Mouse (Mus musculus): ENCODE results near the gene Gipc3. TPM values are rescaled to one million over a fixed set of nuclear protein-coding genes. Genes with fewer than 3 reads are reported as not detected.
A peak's percentile ranks its signal among the peaks of the same experiment; 100 is the strongest.

The Gipc3 gene
- polyA plus RNA-seq, 1 experiment from 2014 or later, result not detected

GRCm38 (mm10) chr10:81385603-81386306 lies 42.7 kb upstream of the Gipc3 start:
- H3K4me1 ChIP-seq (ENCODE audit: control insufficient read depth, insufficient read depth, low read length), result peaks cover 7% of the 10 kb centered on the region
- WGBS, result 83% methylated on average over 22 of the region's 22 CpGs
- peaks cover 36% of the 10 kb centered on the region for H3K36me3 ChIP-seq (ENCODE audit: control insufficient read depth, insufficient read depth, low read length)
- H3K27me3 ChIP-seq (replicated peaks; ENCODE audit: control insufficient read depth, insufficient read depth, low read length), result no peaks in the 10 kb centered on the region
- no peaks in the 10 kb centered on the region for H3K9me3 ChIP-seq (replicated peaks; ENCODE audit: control insufficient read depth, low read length)
- DNase-seq (ENCODE audit: low spot score) (no peak), ATAC-seq (no peak)
- peak overlapping the region; percentile 79 for H3K4me2 ChIP-seq (ENCODE audit: low read length)
- H3K4me3 ChIP-seq (ENCODE audit: low read depth, low read length), result no peak overlapping the region; the same call in 1 of the 2 replicates
- H3K9ac ChIP-seq (ENCODE audit: low read length), result 0 out of 2 replicates have a peak overlapping the region, but pooled peaks have one; percentile 77
- H3K27ac ChIP-seq (ENCODE audit: low read depth, low read length), result no peak overlapping the region

DNA sequence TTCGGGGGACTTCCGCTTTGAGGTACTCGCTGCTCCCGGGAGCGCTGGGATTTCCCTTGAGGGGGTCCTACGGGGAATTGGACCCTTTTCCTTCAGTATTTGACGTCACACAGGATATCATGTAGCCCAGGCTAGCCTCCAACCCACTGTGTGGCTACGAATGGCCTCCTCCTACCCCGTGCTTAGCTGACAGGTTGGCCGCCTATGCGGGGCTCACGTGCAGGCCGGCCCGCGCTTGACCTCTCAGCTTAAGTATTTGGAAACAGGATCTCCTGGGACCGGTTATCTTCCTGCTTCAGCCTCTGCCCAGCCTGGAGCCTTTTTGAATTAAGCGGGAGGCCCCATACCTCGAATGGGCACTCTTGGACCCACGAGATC lies 41.5 kb upstream of the Gipc3 start:
- H3K9me3 ChIP-seq (replicated peaks; ENCODE audit: control insufficient read depth, low read length), result no peaks in the 10 kb centered on the region
- ATAC-seq (peak; percentile 24), DNase-seq (ENCODE audit: low spot score) (no peak)
- peaks cover 7% of the 10 kb centered on the region for H3K4me1 ChIP-seq (ENCODE audit: control insufficient read depth, insufficient read depth, low read length)
- H3K4me2 ChIP-seq (ENCODE audit: low read length), result peak overlapping the region; percentile 79
- H3K27me3 ChIP-seq (replicated peaks; ENCODE audit: control insufficient read depth, insufficient read depth, low read length), result no peaks in the 10 kb centered on the region
- peaks cover 35% of the 10 kb centered on the region for H3K36me3 ChIP-seq (ENCODE audit: control insufficient read depth, insufficient read depth, low read length)
- 2% methylated on average over 19 of the region's 19 CpGs for WGBS
- H3K4me3 ChIP-seq (ENCODE audit: low read depth, low read length), result peak overlapping the region; percentile 77
- H3K9ac ChIP-seq (ENCODE audit: low read length), result peak overlapping the region; percentile 77
- peak overlapping the region; percentile 81 for H3K27ac ChIP-seq (ENCODE audit: low read depth, low read length)

DNA sequence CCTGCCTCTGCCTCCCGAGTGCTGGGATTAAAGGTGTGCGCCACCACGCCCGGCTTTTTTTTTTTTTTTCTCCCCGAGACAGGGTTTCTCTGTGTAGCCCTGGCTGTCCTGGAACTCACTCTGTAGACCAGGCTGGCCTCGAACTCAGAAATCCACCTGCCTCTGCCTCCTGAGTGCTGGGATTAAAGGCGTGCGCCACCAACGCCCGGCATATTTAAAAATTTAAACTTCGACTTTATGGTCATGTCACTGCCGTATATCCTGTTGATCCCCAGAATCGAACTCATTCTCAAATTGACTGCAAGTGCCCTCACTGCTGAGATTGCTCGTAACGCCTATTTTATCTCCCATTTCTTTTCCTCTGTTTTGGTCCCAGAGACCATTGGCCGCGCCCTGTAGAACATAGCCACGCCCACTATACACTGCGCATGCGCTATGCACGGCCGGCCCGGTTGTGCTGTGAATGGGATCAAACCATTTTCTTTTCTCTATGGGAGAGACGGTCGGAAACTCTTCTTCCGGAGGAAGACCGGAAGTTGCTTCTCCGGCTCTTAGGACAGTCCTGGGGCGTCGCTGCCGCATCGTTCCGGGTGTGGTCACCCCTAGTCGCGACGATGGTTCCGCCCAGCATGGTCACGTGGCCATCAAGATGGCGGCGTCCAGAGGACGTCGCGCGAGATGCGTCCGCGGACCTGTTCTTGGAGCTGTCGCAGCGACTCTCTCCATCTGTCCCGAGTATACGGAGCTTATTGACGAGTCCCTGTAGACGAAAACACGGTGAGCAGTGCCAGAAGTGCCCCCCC lies 40.9 kb upstream of the Gipc3 start, which contains the start of the genes Dohh and Gm48551:
Gene Dohh (plus strand): TSS at position 627 of the 803 bp plus-strand sequence.
Gene Gm48551 (plus strand): TSS at position 665 of the 803 bp plus-strand sequence.
- peak; percentile 100 for DNase-seq (ENCODE audit: low spot score)
- Histone ChIP-seq H3K27ac (ENCODE audit: low read depth, low read length) (peak within 1 kb of the TSS; percentile 81), H3K4me3 (ENCODE audit: low read depth, low read length) (peak within 1 kb of the TSS; percentile 77), H3K4me2 (ENCODE audit: low read length) (peak within 1 kb of the TSS; percentile 79), H3K4me1 (ENCODE audit: control insufficient read depth, insufficient read depth, low read length) (peaks cover 9% of the 10 kb centered on the region), H3K9me3 (replicated peaks; ENCODE audit: control insufficient read depth, low read length) (no peaks in the 10 kb centered on the region), H3K9ac (ENCODE audit: low read length) (peak within 1 kb of the TSS; percentile 77), H3K36me3 (ENCODE audit: control insufficient read depth, insufficient read depth, low read length) (peaks cover 33% of the 10 kb centered on the region), H3K27me3 (replicated peaks; ENCODE audit: control insufficient read depth, insufficient read depth, low read length) (no peaks in the 10 kb centered on the region)
- 7% methylated on average over 52 of the region's 54 CpGs for WGBS
- ATAC-seq, result peak; percentile 97

- ATAC-seq, result no peak
- no peak overlapping the region for H3K4me2 ChIP-seq (ENCODE audit: low read length)
- H3K36me3 ChIP-seq (ENCODE audit: control insufficient read depth, insufficient read depth, low read length), result peaks cover 13% of the 10 kb centered on the region
- no peaks in the 10 kb centered on the region for H3K27me3 ChIP-seq (replicated peaks; ENCODE audit: control insufficient read depth, insufficient read depth, low read length)
- H3K4me1 ChIP-seq (ENCODE audit: control insufficient read depth, insufficient read depth, low read length), result peaks cover 16% of the 10 kb centered on the region
- 90% methylated on average over 5 of the region's 5 CpGs for WGBS
- no peak overlapping the region for H3K4me3 ChIP-seq (ENCODE audit: low read depth, low read length)
- no peak overlapping the region for H3K9ac ChIP-seq (ENCODE audit: low read length)
- H3K27ac ChIP-seq (ENCODE audit: low read depth, low read length), result no peak overlapping the region
- no peak for DNase-seq (ENCODE audit: low spot score)
- H3K9me3 ChIP-seq (replicated peaks; ENCODE audit: control insufficient read depth, low read length), result no peaks in the 10 kb centered on the region
Measured at GRCm38 (mm10) chr10:81382039-81382438, 39.0 kb upstream of the Gipc3 start.

GRCm38 (mm10) chr10:81379809-81380378 lies 36.8 kb upstream of the Gipc3 start:
- no peak overlapping the region for H3K9ac ChIP-seq (ENCODE audit: low read length)
- DNase-seq (ENCODE audit: low spot score) (no peak), ATAC-seq (no peak)
- H3K4me1 ChIP-seq (ENCODE audit: control insufficient read depth, insufficient read depth, low read length), result peaks cover 18% of the 10 kb centered on the region
- no peaks in the 10 kb centered on the region for H3K27me3 ChIP-seq (replicated peaks; ENCODE audit: control insufficient read depth, insufficient read depth, low read length)
- H3K36me3 ChIP-seq (ENCODE audit: control insufficient read depth, insufficient read depth, low read length), result 0 out of 2 replicates have a peak, but pooled peaks cover 8% of the 10 kb centered on the region
- no peak overlapping the region for H3K4me3 ChIP-seq (ENCODE audit: low read depth, low read length)
- no peak overlapping the region for H3K27ac ChIP-seq (ENCODE audit: low read depth, low read length)
- H3K4me2 ChIP-seq (ENCODE audit: low read length), result no peak overlapping the region
- H3K9me3 ChIP-seq (replicated peaks; ENCODE audit: control insufficient read depth, low read length), result no peaks in the 10 kb centered on the region
- WGBS, result 90% methylated on average over 6 of the region's 6 CpGs

GRCm38 (mm10) chr10:81379183-81379553 lies 36.1 kb upstream of the Gipc3 start:
- Histone ChIP-seq H3K36me3 (ENCODE audit: control insufficient read depth, insufficient read depth, low read length) (peaks cover 14% of the 10 kb centered on the region), H3K4me1 (ENCODE audit: control insufficient read depth, insufficient read depth, low read length) (peaks cover 18% of the 10 kb centered on the region), H3K9ac (ENCODE audit: low read length) (peak overlapping the region; percentile 59), H3K27me3 (replicated peaks; ENCODE audit: control insufficient read depth, insufficient read depth, low read length) (no peaks in the 10 kb centered on the region), H3K27ac (ENCODE audit: low read depth, low read length) (peak overlapping the region; percentile 76), H3K4me2 (ENCODE audit: low read length) (peak overlapping the region; percentile 59), H3K4me3 (ENCODE audit: low read depth, low read length) (peak overlapping the region; percentile 78), H3K9me3 (replicated peaks; ENCODE audit: control insufficient read depth, low read length) (no peaks in the 10 kb centered on the region)
- no peak for DNase-seq (ENCODE audit: low spot score)
- WGBS, result 59% methylated on average over 3 of the region's 3 CpGs
- ATAC-seq, result no peak

- peaks cover 19% of the 10 kb centered on the region for H3K36me3 ChIP-seq (ENCODE audit: control insufficient read depth, insufficient read depth, low read length)
- H3K4me3 ChIP-seq (ENCODE audit: low read depth, low read length), result peak overlapping the region; percentile 78
- no peaks in the 10 kb centered on the region for H3K27me3 ChIP-seq (replicated peaks; ENCODE audit: control insufficient read depth, insufficient read depth, low read length)
- DNase-seq (ENCODE audit: low spot score), result peak; percentile 100
- H3K4me1 ChIP-seq (ENCODE audit: control insufficient read depth, insufficient read depth, low read length), result peaks cover 18% of the 10 kb centered on the region
- H3K4me2 ChIP-seq (ENCODE audit: low read length), result peak overlapping the region; percentile 59
- peak; percentile 97 for ATAC-seq
- peak overlapping the region; percentile 94 for H3K9ac ChIP-seq (ENCODE audit: low read length)
- H3K27ac ChIP-seq (ENCODE audit: low read depth, low read length), result peak overlapping the region; percentile 76
- WGBS, result under 1% methylated on average over 46 of the region's 46 CpGs
- no peaks in the 10 kb centered on the region for H3K9me3 ChIP-seq (replicated peaks; ENCODE audit: control insufficient read depth, low read length)
Measured at GRCm38 (mm10) chr10:81378553-81379182, 35.6 kb upstream of the Gipc3 start.

- Histone ChIP-seq H3K4me1 (ENCODE audit: control insufficient read depth, insufficient read depth, low read length) (peaks cover 18% of the 10 kb centered on the region), H3K9ac (ENCODE audit: low read length) (peak within 1 kb of the TSS; percentile 94), H3K4me2 (ENCODE audit: low read length) (peak within 1 kb of the TSS; percentile 91), H3K27ac (ENCODE audit: low read depth, low read length) (peak within 1 kb of the TSS; percentile 76), H3K4me3 (ENCODE audit: low read depth, low read length) (peak within 1 kb of the TSS; percentile 78), H3K27me3 (replicated peaks; ENCODE audit: control insufficient read depth, insufficient read depth, low read length) (no peaks in the 10 kb centered on the region), H3K36me3 (ENCODE audit: control insufficient read depth, insufficient read depth, low read length) (peaks cover 26% of the 10 kb centered on the region), H3K9me3 (replicated peaks; ENCODE audit: control insufficient read depth, low read length) (no peaks in the 10 kb centered on the region)
- DNase-seq (ENCODE audit: low spot score) (no peak), ATAC-seq (peak; percentile 77)
- under 1% methylated on average over 53 of the region's 59 CpGs for WGBS
Measured at GRCm38 (mm10) chr10:81377793-81378552, 34.9 kb upstream of the Gipc3 start, which contains the start of gene Fzr1. Gene Fzr1 (minus strand): TSS chr10:81378516.

All from forebrain, embryonic 14.5 days (tissue).